Mouse (Mus musculus): ENCODE measurements around the gene Hbb-y.

GRCm38 (mm10) chr7:103809801-103810155 is 43.2 kb downstream of the Hbb-y start:
- TF ChIP-seq CTCF (IDR thresholded peaks at IDR 0.05; ENCODE audit: low read depth) (no peak), EP300 (optimal IDR thresholded peaks at IDR 0.05) (no peak)

Measured in stomach, postnatal 0 days (tissue).